Mouse (Mus musculus) embryonic facial prominence, embryonic 11.5 days (tissue): ENCODE measurements around the gene Marcksl1. TPM values are rescaled to one million over a fixed set of nuclear protein-coding genes. Genes with fewer than 3 reads are reported as not detected.
A peak's percentile ranks its signal among the peaks of the same experiment; 100 is the strongest.

ENCODE experiments used
- ATAC-seq: fragments of 200-750 bp; cut with Nextera tagmentation; replicated peaks from 2 replicates; pipeline ENCODE4 v1.8.0; 2017; ENCODE audit warnings: low read depth; ENCODE audit not compliant: insufficient number of reproducible peaks, low FRiP score, low TSS enrichment
- DNase-seq: peaks from one replicate; pipeline ENCODE4 v3.0.0-alpha.2; 2015; ENCODE audit warnings: low spot score
- H3K27ac ChIP-seq: fragments of 300-500 bp; sonication (generic); replicated peaks from 2 replicates; pipeline ENCODE4 v1.5.1; 2014; ENCODE audit warnings: mild to moderate bottlenecking, low read depth, low read length, control low read depth
- H3K27me3 ChIP-seq: fragments of 300-500 bp; sonication (generic); 2 replicates; pipeline ENCODE4 v1.6.1; 2014; ENCODE audit warnings: mild to moderate bottlenecking, low read length, moderate library complexity, mixed read lengths; ENCODE audit not compliant: control insufficient read depth, insufficient read depth
- H3K36me3 ChIP-seq: fragments of 300-500 bp; sonication (generic); replicated peaks from 2 replicates; pipeline ENCODE4 v1.6.1; 2014; ENCODE audit warnings: low read depth, mild to moderate bottlenecking, low read length, moderate library complexity, mixed read lengths; ENCODE audit not compliant: control insufficient read depth, insufficient read depth
- H3K4me1 ChIP-seq: fragments of 300-500 bp; sonication (generic); 2 replicates; pipeline ENCODE4 v1.6.1; 2014; ENCODE audit warnings: low read length, mixed read lengths; ENCODE audit not compliant: control insufficient read depth, insufficient read depth
- H3K4me2 ChIP-seq: fragments of 300-500 bp; sonication (generic); 2 replicates; pipeline ENCODE4 v1.6.1; 2014; ENCODE audit warnings: low read depth, mild to moderate bottlenecking, control low read depth, low read length, moderate library complexity
- H3K4me3 ChIP-seq: fragments of 300-500 bp; sonication (generic); 2 replicates; pipeline ENCODE4 v1.5.1; 2014; ENCODE audit warnings: low read depth, low read length, control low read depth
- H3K9ac ChIP-seq: fragments of 300-500 bp; sonication (generic); replicated peaks from 2 replicates; pipeline ENCODE4 v1.6.1; 2014; ENCODE audit warnings: mild to moderate bottlenecking, control low read depth, low read length
- H3K9me3 ChIP-seq: fragments of 300-500 bp; sonication (generic); replicated peaks from 2 replicates; pipeline ENCODE4 v1.6.1; 2016; ENCODE audit warnings: mild to moderate bottlenecking, low read length, inconsistent platforms, mixed read lengths; ENCODE audit not compliant: control insufficient read depth
- WGBS: fragments of 180-500 bp; shearing (Covaris S2); extraction: QIAGEN DNeasy Blood & Tissue Kit; methylation state at CpG from one replicate; pipeline ENCODE4 v1.1.7; 2014; 5-methylcytosine and 5-hydroxymethylcytosine counted together
- polyA plus RNA-seq: library from polyadenylated mRNA; unstranded; fragments of >200 nt; fragmentation: Nextera tagmentation; extraction: Ambion mirVana; gene quantifications from 2 replicates; pipeline ENCODE4 v1.2.1, GENCODE M21; 2014

The Marcksl1 gene
- polyA plus RNA-seq = 1,559 and 1,563 TPM in 2 replicates

GRCm38 (mm10) chr4:129513086-129513767, at the start of gene Marcksl1:
Marcksl1 (plus strand) TSS chr4:129513581.
- peak within 1 kb of the TSS; percentile 58 for H3K4me2 ChIP-seq
- peak within 1 kb of the TSS; percentile 98 for H3K27ac ChIP-seq
- ATAC-seq = peak; percentile 82
- H3K4me1 ChIP-seq = no peaks in the 10 kb centered on the region; the same call in 1 of the 2 replicates
- WGBS = 4% methylated on average over 47 of the region's 47 CpGs
- H3K9ac ChIP-seq = peak within 1 kb of the TSS; percentile 100
- peaks cover 8% of the 10 kb centered on the region for H3K36me3 ChIP-seq
- no peaks in the 10 kb centered on the region for H3K27me3 ChIP-seq
- H3K4me3 ChIP-seq = peak within 1 kb of the TSS; percentile 100
- peak; percentile 94 for DNase-seq
- no peaks in the 10 kb centered on the region for H3K9me3 ChIP-seq

- H3K36me3 ChIP-seq = peaks cover 3% of the 10 kb centered on the region
- no peaks in the 10 kb centered on the region for H3K27me3 ChIP-seq
- H3K4me3 ChIP-seq = no peak overlapping the region
- DNase-seq (no peak), ATAC-seq (no peak)
- H3K4me1 ChIP-seq = no peaks in the 10 kb centered on the region
- no peak overlapping the region for H3K27ac ChIP-seq
- H3K4me2 ChIP-seq = no peak overlapping the region
- H3K9me3 ChIP-seq = no peaks in the 10 kb centered on the region
- WGBS = 90% methylated on average over 4 of the region's 4 CpGs
- H3K9ac ChIP-seq = no peak overlapping the region
Measured at GRCm38 (mm10) chr4:129464286-129464815, 49.0 kb upstream of the Marcksl1 start.

GRCm38 (mm10) chr4:129476047-129476446, 37.3 kb upstream of the Marcksl1 start:
- no peak for DNase-seq
- Histone ChIP-seq H3K36me3 (peaks cover 25% of the 10 kb centered on the region), H3K9ac (no peak overlapping the region), H3K27me3 (no peaks in the 10 kb centered on the region), H3K4me1 (no peaks in the 10 kb centered on the region), H3K27ac (no peak overlapping the region), H3K9me3 (no peaks in the 10 kb centered on the region), H3K4me3 (no peak overlapping the region), H3K4me2 (no peak overlapping the region)
- 83% methylated on average over 11 of the region's 11 CpGs for WGBS
- ATAC-seq = no peak

GRCm38 (mm10) chr4:129479863-129480262, 33.5 kb upstream of the Marcksl1 start:
- no peaks in the 10 kb centered on the region for H3K9me3 ChIP-seq
- ATAC-seq = no peak
- no peak overlapping the region for H3K4me3 ChIP-seq
- peaks cover 6% of the 10 kb centered on the region for H3K36me3 ChIP-seq
- no peaks in the 10 kb centered on the region for H3K4me1 ChIP-seq
- H3K27me3 ChIP-seq = no peaks in the 10 kb centered on the region
- WGBS = 89% methylated on average over 3 of the region's 3 CpGs
- no peak for DNase-seq
- no peak overlapping the region for H3K9ac ChIP-seq
- H3K27ac ChIP-seq = no peak overlapping the region
- H3K4me2 ChIP-seq = no peak overlapping the region

- no peaks in the 10 kb centered on the region for H3K9me3 ChIP-seq
- H3K4me3 ChIP-seq = no peak overlapping the region
- 89% methylated on average over 1 of the region's 1 CpGs for WGBS
- H3K4me2 ChIP-seq = no peak overlapping the region
- peaks cover under 1% of the 10 kb centered on the region for H3K36me3 ChIP-seq
- H3K9ac ChIP-seq = no peak overlapping the region
- DNase-seq (no peak), ATAC-seq (no peak)
- H3K27me3 ChIP-seq = no peaks in the 10 kb centered on the region
- no peak overlapping the region for H3K27ac ChIP-seq
- H3K4me1 ChIP-seq = no peaks in the 10 kb centered on the region
Measured at GRCm38 (mm10) chr4:129481090-129481489, 32.3 kb upstream of the Marcksl1 start.

- Histone ChIP-seq H3K4me1 (peaks cover 9% of the 10 kb centered on the region), H3K36me3 (peaks cover 3% of the 10 kb centered on the region; the same call in 1 of the 2 replicates), H3K4me3 (peak within 1 kb of the TSS; percentile 25), H3K27me3 (peaks cover 12% of the 10 kb centered on the region), H3K9ac (peak within 1 kb of the TSS; percentile 39), H3K9me3 (no peaks in the 10 kb centered on the region), H3K4me2 (peak within 1 kb of the TSS; percentile 60), H3K27ac (no peak within 1 kb of the TSS)
- DNase-seq (peak; percentile 35), ATAC-seq (peak; percentile 57)
- WGBS = 2% methylated on average over 70 of the region's 70 CpGs
Measured at GRCm38 (mm10) chr4:129490972-129491880, 22.2 kb upstream of the Marcksl1 start, which contains the start of the genes Tssk3 and Fam229a. Tssk3 (minus strand) TSS chr4:129491022. Fam229a (plus strand) TSS chr4:129491190.

- DNase-seq = no peak
- 63% methylated on average over 7 of the region's 7 CpGs for WGBS
- ATAC-seq = no peak
Measured at GRCm38 (mm10) chr4:129494681-129495080, 18.7 kb upstream of the Marcksl1 start.

More at GRCm38 (mm10) chr4:129494681-129495080, 18.7 kb upstream of the Marcksl1 start:
- peaks cover 12% of the 10 kb centered on the region for H3K27me3 ChIP-seq
- no peaks in the 10 kb centered on the region for H3K9me3 ChIP-seq
- no peak overlapping the region for H3K27ac ChIP-seq
- no peak overlapping the region for H3K4me3 ChIP-seq
- peaks cover 11% of the 10 kb centered on the region for H3K4me1 ChIP-seq
- H3K36me3 ChIP-seq = no peaks in the 10 kb centered on the region
- no peak overlapping the region for H3K4me2 ChIP-seq
- no peak overlapping the region for H3K9ac ChIP-seq
